In genomic region chr13:40892043-40892442, GRCm38 (mm10) we compare ENCODE assay signal across 23 mouse cellular contexts. TPM values are rescaled to one million over a fixed set of nuclear protein-coding genes. Genes with fewer than 3 reads are reported as not detected.
A peak's percentile ranks its signal among the peaks of the same experiment; 100 is the strongest.
DNase-seq lines count a peak whose midpoint lies in the region; ATAC-seq and TF ChIP-seq lines count a peak whose summit lies in the region.
"Had no signal": no experiment of that assay in that cellular context is flagged by ENCODE, and none has a peak within 500 bp of the region (broad histone marks: within the 10 kb centered on the region; RNA-seq: fewer than 3 reads in every experiment).

No protein-coding gene starts in this region.

- peaks cover 4 to 24% of the 10 kb centered on the region in 2 experiments for H3K4me1 ChIP-seq in MEL (ENCODE audit: control insufficient read depth in 1 of 2, insufficient read depth in 2 of 2, low read length in 2 of 2)
- peaks cover 10% of the 10 kb centered on the region; the same call in 1 of the 2 replicates for H3K4me1 ChIP-seq in lung, postnatal 0 days (ENCODE audit: insufficient read depth, low read depth, low read length)

- no peak overlapping the region for H3K4me3 ChIP-seq in MEL (ENCODE audit: control insufficient read depth in 1 of 2, insufficient read depth in 1 of 2, low read depth in 2 of 2, low read length in 2 of 2)
- no peak overlapping the region for H3K4me3 ChIP-seq in lung, postnatal 0 days (ENCODE audit: low read depth, low read length)
- H3K4me3 ChIP-seq: embryonic facial prominence, embryonic 12.5 days; erythroblast, embryonic 14.5 days; forebrain, embryonic 13.5 days; heart, embryonic 10.5 days; limb, embryonic 13.5 days; liver, embryonic 13.5 days; lung, embryonic 15.5 days; midbrain, embryonic 15.5 days; neural tube, embryonic 15.5 days had no signal

- H3K9ac ChIP-seq in MEL (ENCODE audit: control insufficient read depth, low read depth, low read length, poor library complexity, severe bottlenecking): no peak overlapping the region
- no peak overlapping the region for H3K9ac ChIP-seq in lung, postnatal 0 days (replicated peaks; ENCODE audit: low read depth)
- H3K9ac ChIP-seq: embryonic facial prominence, embryonic 12.5 days; forebrain, embryonic 13.5 days; hindbrain, embryonic 14.5 days; limb, embryonic 13.5 days; liver, embryonic 13.5 days; lung, embryonic 15.5 days; midbrain, embryonic 15.5 days; neural tube, embryonic 15.5 days had no signal

- no peak for TF ChIP-seq EP300 in MEL (IDR thresholded peaks at IDR 0.05; ENCODE audit: low read depth in 1 of 2, low read length in 2 of 2)
- TF ChIP-seq EP300 in lung, postnatal 0 days (IDR thresholded peaks at IDR 0.05): peak; percentile 78

- H3K4me2 ChIP-seq in lung, postnatal 0 days (replicated peaks; ENCODE audit: low read depth, low read length): no peak overlapping the region
- H3K4me2 ChIP-seq: embryonic facial prominence, embryonic 12.5 days; forebrain, embryonic 13.5 days; hindbrain, embryonic 14.5 days; limb, embryonic 13.5 days; liver, embryonic 13.5 days; lung, embryonic 15.5 days; midbrain, embryonic 15.5 days; neural tube, embryonic 15.5 days had no signal

- no peaks in the 10 kb centered on the region for H3K9me3 ChIP-seq in MEL (replicated peaks; ENCODE audit: insufficient read depth, low read length)
- H3K9me3 ChIP-seq in lung, postnatal 0 days (ENCODE audit: low read length): no peaks in the 10 kb centered on the region
- H3K9me3 ChIP-seq: embryonic facial prominence, embryonic 12.5 days; forebrain, embryonic 13.5 days; heart, embryonic 10.5 days; limb, embryonic 13.5 days; liver, embryonic 13.5 days; lung, embryonic 15.5 days; midbrain, embryonic 15.5 days; neural tube, embryonic 15.5 days had no signal

- peak overlapping the region; percentile 13; the same call in 1 of the 2 replicates for H3K27ac ChIP-seq in MEL (ENCODE audit: control insufficient read depth, low read depth, low read length)
- peak overlapping the region; percentile 39; the same call in 1 of the 2 replicates for H3K27ac ChIP-seq in lung, postnatal 0 days (ENCODE audit: low read length)
- H3K27ac ChIP-seq: embryonic facial prominence, embryonic 12.5 days; forebrain, embryonic 13.5 days; heart, embryonic 10.5 days; hindbrain, embryonic 14.5 days; limb, embryonic 13.5 days; liver, embryonic 13.5 days; lung, embryonic 15.5 days; midbrain, embryonic 15.5 days; neural tube, embryonic 15.5 days had no signal

- intact Hi-C loops in gastrocnemius, postnatal 14 days (cut with DNase I; ENCODE audit: low total_unique reads): no loop called here

- no peak for TF ChIP-seq CTCF in MEL (IDR thresholded peaks at IDR 0.05 in 2 of 3, conservative IDR thresholded peaks at IDR 0.05 in 1 of 3; ENCODE audit: control insufficient read depth in 1 of 3, insufficient read depth in 1 of 3, low read depth in 2 of 3, low read length in 3 of 3, poor library complexity in 1 of 3, severe bottlenecking in 1 of 3)
- no peak for TF ChIP-seq CTCF in lung, postnatal 0 days (IDR thresholded peaks at IDR 0.05)

- H3K27me3 ChIP-seq in MEL (ENCODE audit: control insufficient read depth in 1 of 2, insufficient read depth in 2 of 2, low read length in 2 of 2): no peaks in the 10 kb centered on the region
- no peaks in the 10 kb centered on the region for H3K27me3 ChIP-seq in lung, postnatal 0 days (replicated peaks; ENCODE audit: insufficient read depth, low read length)
- H3K27me3 ChIP-seq: forebrain, embryonic 13.5 days; midbrain, embryonic 15.5 days; neural tube, embryonic 15.5 days had no signal

- H3K79me2 ChIP-seq in MEL (ENCODE audit: control insufficient read depth, insufficient read depth, low read length, poor library complexity): no peaks in the 10 kb centered on the region

- no peak for TF ChIP-seq RAD21 in MEL (IDR thresholded peaks at IDR 0.05; ENCODE audit: low read depth, low read length)

- ATAC-seq in lung, postnatal 0 days: peak; percentile 73
- ATAC-seq: forebrain, embryonic 13.5 days; midbrain, embryonic 15.5 days had no signal

- 66% methylated on average over 7 of the region's 7 CpGs for WGBS in lung, postnatal 0 days

- TF ChIP-seq POLR2A in MEL (IDR thresholded peaks at IDR 0.05; ENCODE audit: control insufficient read depth in 1 of 2, insufficient read depth in 1 of 2, low read depth in 1 of 2, low read length in 2 of 2, poor library complexity in 1 of 2): no peak

- DNase-seq in gastrocnemius, postnatal 14 days: peak; percentile 10
- no peak for DNase-seq in gastrocnemius, postnatal 25 days
- peak; percentile 52 for DNase-seq in kidney, postnatal 14 days
- DNase-seq in kidney, adult 8-10 months: no peak
- DNase-seq in MEL (ENCODE audit: low read depth, low spot score): no peak
- peak; percentile 32 for DNase-seq in lung, postnatal 0 days (ENCODE audit: low spot score)
- no peak for DNase-seq in layer of hippocampus, adult 11-12 months (ENCODE audit: low spot score)
- DNase-seq in thymus, postnatal 10 days (ENCODE audit: low spot score in 2 of 2): no peak
- DNase-seq: cerebellum, adult 9-11 months; heart, postnatal 10 days; liver, embryonic 13.5 days; right cerebral cortex, postnatal 14 days; spleen, adult 18-20 months; thymus, postnatal 4 days had no signal

- H3K36me3 ChIP-seq in MEL (ENCODE audit: control insufficient read depth in 1 of 2, insufficient read depth in 2 of 2, low read length in 2 of 2): peaks cover 0 to 16% of the 10 kb centered on the region in 2 experiments; a peak in 2 of 4 replicates
- H3K36me3 ChIP-seq in lung, postnatal 0 days (ENCODE audit: insufficient read depth, low read length): no peaks in the 10 kb centered on the region
- H3K36me3 ChIP-seq: embryonic facial prominence, embryonic 12.5 days; heart, embryonic 10.5 days; limb, embryonic 13.5 days; liver, embryonic 13.5 days; lung, embryonic 15.5 days; midbrain, embryonic 15.5 days; neural tube, embryonic 15.5 days had no signal

TF ChIP-seq in MEL, 35 proteins besides CTCF, POLR2A, EP300 and RAD21:
- TF ChIP-seq SIN3A (IDR thresholded peaks at IDR 0.05; ENCODE audit: low read length) (no peak), MXI1 (IDR thresholded peaks at IDR 0.05; ENCODE audit: low read depth, low read length) (no peak), MAFK (IDR thresholded peaks at IDR 0.05; ENCODE audit: borderline replicate concordance, low read depth, low read length) (no peak), KAT2A (conservative IDR thresholded peaks at IDR 0.05; ENCODE audit: low read depth, low read length) (no peak), E2F4 (IDR thresholded peaks at IDR 0.05; ENCODE audit: borderline replicate concordance, low read depth, low read length) (no peak), CHD1 (IDR thresholded peaks at IDR 0.05; ENCODE audit: low read depth, low read length) (no peak), POLR2AphosphoS2 (IDR thresholded peaks at IDR 0.05; ENCODE audit: low read length) (no peak), USF1 (IDR thresholded peaks at IDR 0.05; ENCODE audit: low read depth, low read length) (no peak)
TF ChIP-seq in MEL: peak in this region for 0.

RNA-seq across cellular contexts. Expression of gene Gcnt2, which starts 32.5 kb away (rescaled TPM):
- 1 to 10 TPM; 3.9 to 5.8 TPM for total RNA-seq in gastrocnemius, postnatal 14 days (2021)
- 1 to 10 TPM; 4.9 to 5.3 TPM for total RNA-seq in gastrocnemius, postnatal 25 days (2021)
- total RNA-seq in MEL (2012; rRNA removed): 0.04 TPM in 1 of 2 replicates, not detected in the other
- under 1 TPM in 1 of 2 experiments, not detected in 1; 0.03 TPM for polyA plus RNA-seq in MEL (2012; ENCODE audit: insufficient read depth in 1 of 2, insufficient read length in 2 of 2, low read depth in 1 of 2, low replicate concordance in 2 of 2, missing spikeins in 1 of 2)
- polyA plus RNA-seq in lung, postnatal 0 days (2015; fragmentation: Nextera tagmentation; extraction: Ambion mirVana): 10.8 and 10.9 TPM in 2 replicates
- polyA plus RNA-seq: erythroblast, embryonic 14.5 days had no signal

Comparison
In these comparisons a context has a peak if more than half of its experiments do, and no peak if none do; other contexts are left out.
1. DNase-seq: peak in gastrocnemius, postnatal 14 days (single experiment), kidney, postnatal 14 days (single experiment) and lung, postnatal 0 days (single experiment); none in gastrocnemius, postnatal 25 days (single experiment), kidney, adult 8-10 months (0 of 2), MEL (single experiment), layer of hippocampus, adult 11-12 months (single experiment) and thymus, postnatal 10 days (0 of 2).